Mouse (Mus musculus): ENCODE measurements at regions not wholly inside any gene's neighbourhood (a gene's known extent, or its start where the extent isn't known, plus 50 kb on each side); places are given as distances from the start of the nearest gene placed in this dataset.

- DNase-seq: peak; percentile 32
These were observed 408.1 kb upstream of the Frg1 start for GRCm38 (mm10) chr8:41824928-41825327.

GRCm38 (mm10) chr8:41823041-41823440 lies 406.2 kb upstream of the Frg1 start:
- DNase-seq: no peak

DNA sequence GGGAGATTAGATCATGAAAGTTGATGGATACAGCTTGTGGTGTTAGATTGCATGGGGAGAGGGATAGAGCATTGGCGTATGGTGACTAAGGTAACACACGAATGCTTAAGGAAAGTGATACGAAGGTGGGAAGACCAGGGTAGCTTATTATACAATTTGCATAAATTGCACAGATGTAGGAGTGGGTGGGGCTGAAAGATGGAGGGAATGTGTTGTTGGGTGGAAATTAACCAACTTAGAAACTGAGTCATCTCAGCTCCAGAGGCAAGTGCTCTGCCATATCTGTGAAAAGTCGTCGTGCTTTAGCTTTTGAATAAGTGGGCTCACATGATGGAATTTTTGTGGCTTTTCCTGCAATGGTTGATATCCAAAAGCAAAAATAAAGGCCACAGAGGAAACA lies 404.8 kb upstream of the Frg1 start:
- DNase-seq: no peak

- no peak for DNase-seq
These were observed 403.9 kb upstream of the Frg1 start for GRCm38 (mm10) chr8:41820605-41821395.

DNA sequence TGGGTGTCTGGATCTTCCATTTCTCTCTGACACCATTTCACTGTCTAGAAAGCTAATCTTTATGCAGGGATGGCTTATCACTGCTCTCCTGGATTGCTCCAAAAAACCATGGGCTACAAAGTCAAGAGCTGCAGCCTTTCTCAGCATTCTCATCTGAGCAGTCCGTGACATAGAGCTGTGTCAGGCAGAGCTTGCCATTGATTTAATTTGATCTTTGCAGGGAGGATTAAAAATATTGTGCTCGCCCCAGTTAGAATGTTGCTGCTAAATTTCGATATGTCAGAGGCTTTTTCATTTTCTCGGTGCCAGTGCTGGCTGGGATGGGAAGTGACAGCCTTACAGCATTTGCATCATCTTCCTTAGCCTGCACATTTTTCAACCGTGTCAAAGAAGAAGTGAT lies 401.7 kb upstream of the Frg1 start:
- DNase-seq: no peak

DNA sequence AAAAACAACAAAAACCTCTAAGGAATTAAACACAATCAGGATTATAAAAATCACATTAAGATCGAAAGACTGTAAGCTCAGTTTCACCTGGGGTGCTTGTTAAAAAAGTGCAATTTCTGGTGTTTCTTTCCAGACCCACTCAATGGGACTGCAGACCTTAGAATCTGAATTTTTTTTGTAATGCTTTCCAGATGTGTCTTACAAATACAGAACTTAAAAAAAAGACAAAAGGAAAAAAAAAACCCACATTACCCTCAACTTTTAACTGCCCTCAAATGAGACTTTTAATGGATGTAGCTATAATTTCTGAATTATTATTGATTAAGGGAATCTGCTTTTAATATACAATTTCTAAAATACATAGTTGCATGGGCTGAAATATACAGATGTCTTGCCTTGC lies 401.2 kb upstream of the Frg1 start:
- DNase-seq: no peak

- no peak for DNase-seq
These were observed 398.4 kb upstream of the Frg1 start for GRCm38 (mm10) chr8:41815272-41815671.

DNA sequence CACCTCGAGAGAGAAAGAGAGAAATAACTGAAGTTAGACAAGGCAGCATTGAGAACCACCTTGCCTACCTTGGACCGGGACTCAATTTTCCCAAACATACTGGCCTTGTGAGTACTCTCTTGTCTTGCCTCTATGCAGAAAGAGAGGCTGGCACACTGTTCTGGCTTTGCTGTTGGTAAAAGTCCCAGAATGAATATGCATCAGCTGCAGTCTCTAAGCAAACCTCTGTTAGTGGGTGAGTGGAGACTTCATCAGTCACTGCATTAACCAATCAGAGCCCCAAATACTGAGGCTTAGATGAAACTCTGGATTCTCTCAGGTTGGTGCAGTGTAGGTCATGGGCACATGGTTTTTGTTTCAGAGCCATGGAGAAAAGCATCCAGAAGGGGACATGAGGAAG lies 378.8 kb upstream of the Frg1 start:
- DNase-seq: no peak

DNA sequence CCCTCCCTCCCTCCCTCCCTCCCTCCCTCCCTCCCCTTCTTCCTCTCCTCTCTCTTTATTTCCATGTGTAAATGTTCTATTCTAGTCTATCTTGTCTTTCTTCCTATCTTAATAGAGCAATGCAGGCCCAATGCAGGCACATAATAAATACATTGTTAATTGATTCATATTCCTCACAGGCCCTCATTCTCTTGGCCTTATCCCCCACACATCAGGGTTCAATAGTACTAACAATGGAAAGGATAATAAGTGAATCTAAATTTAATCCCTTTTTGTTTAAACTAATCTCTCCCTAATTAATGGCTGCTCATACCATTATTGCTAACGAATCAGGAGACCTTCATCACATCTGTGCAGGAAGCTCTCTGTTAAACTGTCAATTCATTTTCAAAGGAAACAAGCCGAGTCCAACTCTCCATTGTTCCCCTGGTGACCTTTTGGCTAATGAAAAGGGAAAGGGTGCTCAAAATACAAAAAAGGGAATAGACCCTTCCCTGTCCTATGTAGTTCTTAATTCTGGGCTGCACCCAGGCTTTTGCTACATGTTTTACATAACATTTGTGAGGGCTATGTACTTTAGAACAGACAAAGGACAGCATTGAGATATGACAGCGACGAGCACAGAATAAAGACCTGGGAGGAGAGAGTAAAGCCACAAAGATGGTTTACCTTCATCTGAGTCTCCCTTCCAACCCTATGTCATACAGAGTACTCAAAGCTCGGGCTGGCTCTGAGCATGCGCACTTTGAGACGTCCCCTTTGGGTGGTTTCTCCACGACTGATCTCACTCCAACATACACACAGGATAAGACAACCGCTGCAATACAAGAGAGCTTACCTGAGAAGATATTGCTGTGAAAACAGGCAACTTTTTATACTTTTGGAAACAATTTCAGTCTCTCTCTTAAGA lies 370.3 kb upstream of the Frg1 start:
- DNase-seq: no peak

- no peak for DNase-seq
These were observed 369.1 kb upstream of the Frg1 start for GRCm38 (mm10) chr8:41785977-41786376.

GRCm38 (mm10) chr8:41782837-41783236 lies 366.0 kb upstream of the Frg1 start:
- DNase-seq: no peak

DNA sequence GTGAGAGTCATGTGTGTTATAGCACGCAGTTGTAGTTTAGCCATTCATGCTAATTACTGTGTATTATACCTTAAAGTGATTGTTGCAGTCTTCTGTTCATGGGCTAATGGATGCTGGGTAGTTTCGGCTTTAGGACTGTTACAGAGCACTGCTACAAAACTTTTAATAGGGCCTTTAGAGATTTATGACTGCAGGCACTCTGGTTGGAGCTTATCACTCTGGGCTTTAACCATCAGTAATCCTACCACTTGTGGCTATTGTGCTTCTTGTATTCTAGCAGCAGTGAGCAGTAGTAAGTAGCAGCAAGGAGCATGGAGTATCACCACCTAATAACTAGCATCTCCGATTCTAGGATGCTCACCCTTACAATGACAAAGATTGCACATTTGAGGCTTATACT lies 362.6 kb upstream of the Frg1 start:
- no peak for DNase-seq

GRCm38 (mm10) chr8:41771729-41772128 lies 354.9 kb upstream of the Frg1 start:
- DNase-seq: no peak

GRCm38 (mm10) chr8:41753481-41753880 lies 336.6 kb upstream of the Frg1 start:
- no peak for DNase-seq

- no peak for DNase-seq
These were observed 335.8 kb upstream of the Frg1 start for GRCm38 (mm10) chr8:41752641-41753040.

DNA sequence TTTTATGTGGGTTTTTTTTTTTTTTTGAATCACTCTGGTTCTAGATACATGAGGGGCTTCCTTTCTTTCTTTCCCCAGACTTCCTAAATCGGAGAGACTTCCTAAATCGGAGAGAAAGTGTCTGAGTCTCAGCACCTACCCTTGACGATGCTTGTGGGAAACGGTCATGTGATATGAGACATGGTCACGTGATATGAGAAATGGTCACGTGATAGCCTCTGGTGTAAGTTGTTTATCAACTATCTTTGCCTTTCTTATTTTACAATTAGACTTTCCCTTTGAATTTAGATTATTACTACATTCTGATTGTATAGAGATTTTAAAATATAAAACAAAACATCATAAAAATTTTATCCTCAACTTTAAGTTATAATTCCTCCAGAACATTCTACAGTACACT lies 330.1 kb upstream of the Frg1 start:
- DNase-seq: no peak

DNA sequence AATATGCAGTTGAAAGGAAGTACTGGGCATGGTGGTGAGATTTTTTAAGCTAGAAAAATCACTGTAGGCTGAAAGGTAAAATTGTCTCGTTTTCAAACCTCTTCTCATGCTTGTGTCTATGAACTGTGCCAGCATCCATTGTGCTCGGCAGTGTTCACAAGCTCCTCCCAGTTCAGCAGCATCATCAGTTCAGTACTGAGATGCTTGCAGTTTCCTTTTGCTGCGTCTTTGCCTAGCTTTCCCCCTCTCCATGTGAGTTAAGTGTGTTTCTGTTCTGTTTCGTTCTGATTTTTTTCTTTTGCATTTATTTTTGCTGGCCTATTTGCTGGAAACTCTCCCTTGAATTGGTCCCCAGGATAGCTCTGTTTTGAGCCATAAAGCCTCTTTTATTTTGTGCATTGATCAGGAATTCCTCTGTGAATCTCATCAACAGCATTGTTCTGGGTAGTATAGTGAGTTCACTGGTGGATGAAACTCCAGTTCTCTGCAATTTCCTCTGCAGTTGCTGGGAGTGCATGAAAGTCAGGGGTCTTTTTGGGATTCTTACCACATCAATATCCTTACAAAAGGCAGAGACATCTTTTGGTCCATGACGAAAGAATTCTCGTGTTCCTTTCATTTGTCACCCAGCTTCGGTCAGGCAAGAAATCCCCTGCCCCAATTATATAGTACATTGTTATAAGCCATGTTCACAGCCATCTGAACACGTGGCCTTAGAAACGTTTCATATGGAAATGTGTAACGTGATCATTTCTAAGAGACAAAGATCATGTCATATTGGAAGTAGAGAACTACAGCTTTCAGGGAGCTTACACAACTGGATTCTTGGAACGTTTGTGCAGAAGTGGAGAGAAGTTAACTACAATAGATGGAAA lies 326.2 kb upstream of the Frg1 start:
- DNase-seq: no peak

- DNase-seq: no peak
These were observed 300.1 kb upstream of the Frg1 start for GRCm38 (mm10) chr8:41717002-41717401.

GRCm38 (mm10) chr8:41713634-41714330 lies 296.9 kb upstream of the Frg1 start:
- no peak for DNase-seq

DNA sequence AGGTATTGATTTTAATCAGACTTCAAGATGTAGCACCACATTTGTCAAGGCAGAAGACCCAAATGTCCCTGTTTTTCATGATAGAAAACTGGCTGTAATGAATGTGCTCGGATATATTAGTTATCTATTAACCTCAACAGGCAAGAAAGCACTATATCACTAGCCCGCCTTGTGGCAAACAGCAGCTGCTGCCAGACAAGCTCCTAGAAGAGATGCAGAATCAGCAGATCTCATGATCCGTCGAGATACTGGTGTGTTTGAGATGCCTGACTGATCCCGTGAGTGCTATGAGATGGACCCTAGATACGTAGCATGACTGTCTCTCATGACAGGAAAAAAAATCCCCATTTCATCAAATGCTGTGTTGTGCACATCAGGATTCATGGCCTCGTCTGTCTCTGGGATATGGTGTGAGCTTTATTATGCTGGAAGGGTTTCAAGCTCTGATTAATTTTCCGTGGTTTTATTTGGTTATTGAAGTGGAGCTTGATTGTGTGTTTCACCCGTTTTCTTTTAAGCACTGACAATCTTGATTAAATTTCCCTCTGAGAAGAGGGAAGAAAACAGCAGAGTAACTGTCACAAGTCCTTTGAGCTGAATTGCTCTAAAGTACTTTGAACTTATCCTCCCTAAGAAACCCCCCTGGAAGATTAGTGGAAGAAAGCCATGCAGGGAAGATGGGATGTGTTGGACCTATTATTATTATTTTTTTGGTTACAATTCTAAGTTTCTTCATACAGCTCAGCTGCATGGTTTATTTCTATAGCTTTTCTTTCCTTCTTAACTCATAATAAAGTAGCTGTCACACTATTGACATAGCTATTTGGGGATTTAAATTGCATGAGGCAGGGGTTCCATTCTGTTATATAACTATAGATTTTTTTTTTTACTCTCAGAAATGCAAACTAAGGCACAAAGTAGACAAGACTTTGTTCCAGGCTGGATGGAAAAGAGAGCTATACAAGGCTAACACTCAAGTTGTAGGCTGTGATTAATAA lies 287.4 kb upstream of the Frg1 start:
- no peak for DNase-seq
